In the genomic region with DNA sequence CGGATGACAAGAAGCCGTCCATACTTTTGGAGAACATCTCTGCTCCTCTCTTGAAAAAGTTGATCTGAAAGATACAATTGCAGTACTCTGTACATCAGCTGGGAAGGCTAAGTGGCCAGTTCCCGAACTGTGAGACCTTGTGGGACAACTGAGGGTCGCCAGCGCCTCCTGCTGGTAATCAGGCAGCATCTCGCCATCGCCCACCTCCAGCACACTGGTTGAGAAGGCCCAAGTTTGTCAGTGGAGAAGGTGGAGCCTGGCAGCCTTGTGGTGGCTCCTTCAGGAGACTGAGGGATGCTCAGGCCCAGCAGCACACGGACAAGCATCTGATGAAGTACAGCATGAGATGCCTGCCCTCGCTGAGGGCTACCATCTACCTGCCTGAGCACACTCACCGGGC, we compare ENCODE assay signal across 8 mouse cellular contexts. TPM values are rescaled to one million over a fixed set of nuclear protein-coding genes. Genes with fewer than 3 reads are reported as not detected.
DNase-seq lines count a peak whose midpoint lies in the region; ATAC-seq lines count a peak whose summit lies in the region.

No protein-coding gene starts in this region.

- DNase-seq in hindbrain, embryonic 10.5 days (ENCODE audit: low spot score) = peak; percentile 51
- DNase-seq in hindbrain, embryonic 14.5 days (ENCODE audit: low spot score) = no peak
- DNase-seq in A20 (ENCODE audit: low read depth, low spot score) = peak; percentile 55
- peak; percentile 76 for DNase-seq in R1 (ENCODE audit: low read depth, low spot score)
- peak; percentile 54 for DNase-seq in embryonic facial prominence, embryonic 10.5 days (ENCODE audit: low spot score)
- peak; percentile 49 for DNase-seq in naive thymus-derived CD4-positive, alpha-beta T cell, adult 2 months (ENCODE audit: low read depth)
- DNase-seq in left cerebral cortex, postnatal 36 days (ENCODE audit: low spot score in 2 of 2) = no peak

- H3K27ac ChIP-seq in hindbrain, embryonic 10.5 days = no peak overlapping the region
- no peak overlapping the region for H3K27ac ChIP-seq in hindbrain, embryonic 14.5 days
- no peak overlapping the region for H3K27ac ChIP-seq in embryonic facial prominence, embryonic 10.5 days (replicated peaks)
- H3K27ac ChIP-seq in midbrain, embryonic 13.5 days = no peak overlapping the region

- H3K4me1 ChIP-seq in hindbrain, embryonic 10.5 days (replicated peaks) = peaks cover 18% of the 10 kb centered on the region
- H3K4me1 ChIP-seq in hindbrain, embryonic 14.5 days (replicated peaks; ENCODE audit: control insufficient read depth, insufficient read depth, low read length) = no peaks in the 10 kb centered on the region
- 0 out of 2 replicates have a peak, but pooled peaks cover 6% of the 10 kb centered on the region for H3K4me1 ChIP-seq in embryonic facial prominence, embryonic 10.5 days
- H3K4me1 ChIP-seq in midbrain, embryonic 13.5 days (replicated peaks) = no peaks in the 10 kb centered on the region

- no peak overlapping the region for H3K9ac ChIP-seq in hindbrain, embryonic 14.5 days
- no peak overlapping the region for H3K9ac ChIP-seq in midbrain, embryonic 13.5 days (replicated peaks)

- no peak overlapping the region for H3K4me3 ChIP-seq in hindbrain, embryonic 10.5 days
- no peak overlapping the region for H3K4me3 ChIP-seq in hindbrain, embryonic 14.5 days (replicated peaks; ENCODE audit: low read length)
- H3K4me3 ChIP-seq in embryonic facial prominence, embryonic 10.5 days = no peak overlapping the region
- no peak overlapping the region for H3K4me3 ChIP-seq in midbrain, embryonic 13.5 days (replicated peaks)

- intact Hi-C loops in left cerebral cortex, postnatal 36 days (cut with DNase I) = no loop called here

- H3K27me3 ChIP-seq in hindbrain, embryonic 10.5 days (ENCODE audit: insufficient read depth, poor library complexity, severe bottlenecking) = no peaks in the 10 kb centered on the region
- H3K27me3 ChIP-seq in hindbrain, embryonic 14.5 days (ENCODE audit: control insufficient read depth, insufficient read depth, low read length) = no peaks in the 10 kb centered on the region
- no peaks in the 10 kb centered on the region for H3K27me3 ChIP-seq in embryonic facial prominence, embryonic 10.5 days (replicated peaks; ENCODE audit: low read depth, poor library complexity, severe bottlenecking)
- H3K27me3 ChIP-seq in midbrain, embryonic 13.5 days = no peaks in the 10 kb centered on the region

- peaks cover 52% of the 10 kb centered on the region for H3K36me3 ChIP-seq in hindbrain, embryonic 10.5 days
- H3K36me3 ChIP-seq in hindbrain, embryonic 14.5 days (replicated peaks; ENCODE audit: control insufficient read depth, insufficient read depth) = peaks cover 20% of the 10 kb centered on the region
- H3K36me3 ChIP-seq in embryonic facial prominence, embryonic 10.5 days (replicated peaks) = peaks cover 72% of the 10 kb centered on the region
- H3K36me3 ChIP-seq in midbrain, embryonic 13.5 days = peaks cover 65% of the 10 kb centered on the region

- H3K9me3 ChIP-seq in hindbrain, embryonic 10.5 days = no peaks in the 10 kb centered on the region
- H3K9me3 ChIP-seq in hindbrain, embryonic 14.5 days (ENCODE audit: control insufficient read depth, low read length) = no peaks in the 10 kb centered on the region
- no peaks in the 10 kb centered on the region for H3K9me3 ChIP-seq in embryonic facial prominence, embryonic 10.5 days
- H3K9me3 ChIP-seq in midbrain, embryonic 13.5 days = no peaks in the 10 kb centered on the region

- no peak for ATAC-seq in hindbrain, embryonic 14.5 days (ENCODE audit: low FRiP score)
- ATAC-seq in midbrain, embryonic 13.5 days = no peak

- WGBS in hindbrain, embryonic 10.5 days = 58% methylated on average over 10 of the region's 10 CpGs
- 59% methylated on average over 10 of the region's 10 CpGs for WGBS in hindbrain, embryonic 14.5 days
- WGBS in embryonic facial prominence, embryonic 10.5 days = 47% methylated on average over 10 of the region's 10 CpGs
- WGBS in midbrain, embryonic 13.5 days = 55% methylated on average over 10 of the region's 10 CpGs

- H3K4me2 ChIP-seq in hindbrain, embryonic 14.5 days (replicated peaks) = no peak overlapping the region
- H3K4me2 ChIP-seq in midbrain, embryonic 13.5 days (replicated peaks) = no peak overlapping the region

RNA-seq across cellular contexts. Expression of gene Appl2, which starts 31.2 kb away (rescaled TPM):
- polyA plus RNA-seq in hindbrain, embryonic 10.5 days (2016; fragmentation: Nextera tagmentation; extraction: Ambion mirVana) = 29.6 and 35.2 TPM in 2 replicates
- polyA plus RNA-seq in hindbrain, embryonic 14.5 days (2014; fragmentation: Nextera tagmentation; extraction: Ambion mirVana) = 37.1 and 39.9 TPM in 2 replicates
- polyA plus RNA-seq in embryonic facial prominence, embryonic 10.5 days (2016; fragmentation: Nextera tagmentation; extraction: Ambion mirVana) = 39.6 and 40.6 TPM in 2 replicates
- 10 to 100 TPM; 57.6 to 69.1 TPM for total RNA-seq in left cerebral cortex, postnatal 36 days (2021)
- 44.7 and 49.8 TPM in 2 replicates for polyA plus RNA-seq in midbrain, embryonic 13.5 days (2015; fragmentation: Nextera tagmentation; extraction: Ambion mirVana)

Comparison
In these comparisons a context has a peak if more than half of its experiments do, and no peak if none do; other contexts are left out.
1. DNase-seq: peak in hindbrain, embryonic 10.5 days (single experiment), A20 (single experiment), R1 (single experiment), embryonic facial prominence, embryonic 10.5 days (single experiment) and naive thymus-derived CD4-positive, alpha-beta T cell, adult 2 months (single experiment); none in hindbrain, embryonic 14.5 days (single experiment) and left cerebral cortex, postnatal 36 days (0 of 2).